Mouse (Mus musculus) erythroblast, adult 5-6 weeks (primary cell): ENCODE measurements around the gene Myadml2. TPM values are rescaled to one million over a fixed set of nuclear protein-coding genes. Genes with fewer than 3 reads are reported as not detected.

ENCODE experiments used
- total RNA-seq, 2 experiments: library from RNA; stranded (forward) in 1 of 2; stranded (reverse) in 1 of 2; fragments of 150-400 nt in 1 of 2; fragments of 200-764, 138-1000 nt in 1 of 2; gene quantifications; 2 replicates each; pipeline versions ENCODE4 v1.2.3 to v1.2.4; 2015 to 2017; ENCODE audit warnings: low replicate concordance in 2 of 2

Myadml2 gene
- total RNA-seq, 2 experiments from 2014 or later, result not detected

Other genes starting within 250 kb of the Myadml2 start
Only the 30 nearest of the 32 such genes appear.
- not detected in 2 replicates for gene Pde6g, start 194.7 kb downstream of the Myadml2 start, total RNA-seq (2015; ENCODE audit: low replicate concordance)
- not detected in 2 replicates for gene Pde6g, start 194.7 kb downstream of the Myadml2 start, total RNA-seq (2017; ENCODE audit: low replicate concordance)
- gene Oxld1, start 190.1 kb downstream of the Myadml2 start, total RNA-seq (2015; ENCODE audit: low replicate concordance), result 7.3 TPM in 1 of 2 replicates, not detected in the other
- gene Oxld1, start 190.1 kb downstream of the Myadml2 start, total RNA-seq (2017; ENCODE audit: low replicate concordance), result 6.1 and 6.9 TPM in 2 replicates
- 1.5 and 2.1 TPM in 2 replicates for gene Ccdc137, start 190.0 kb downstream of the Myadml2 start, total RNA-seq (2015; ENCODE audit: low replicate concordance)
- 1.5 and 16.8 TPM in 2 replicates for gene Ccdc137, start 190.0 kb downstream of the Myadml2 start, total RNA-seq (2017; ENCODE audit: low replicate concordance)
- 4.2 and 5.9 TPM in 2 replicates for gene Arl16, start 180.6 kb downstream of the Myadml2 start, total RNA-seq (2015; ENCODE audit: low replicate concordance)
- 3.3 TPM in 1 of 2 replicates, not detected in the other for gene Arl16, start 180.6 kb downstream of the Myadml2 start, total RNA-seq (2017; ENCODE audit: low replicate concordance)
- gene Mrpl12, start 163.5 kb downstream of the Myadml2 start, total RNA-seq (2015; ENCODE audit: low replicate concordance), result 12.1 and 16.1 TPM in 2 replicates
- gene Mrpl12, start 163.5 kb downstream of the Myadml2 start, total RNA-seq (2017; ENCODE audit: low replicate concordance), result 12.1 and 15.6 TPM in 2 replicates
- 6.9 and 11.1 TPM in 2 replicates for gene Slc25a10, start 156.3 kb downstream of the Myadml2 start, total RNA-seq (2015; ENCODE audit: low replicate concordance)
- 4.7 and 6.0 TPM in 2 replicates for gene Slc25a10, start 156.3 kb downstream of the Myadml2 start, total RNA-seq (2017; ENCODE audit: low replicate concordance)
- not detected in 2 replicates for gene Gcgr, start 117.5 kb downstream of the Myadml2 start, total RNA-seq (2015; ENCODE audit: low replicate concordance)
- not detected in 2 replicates for gene Gcgr, start 117.5 kb downstream of the Myadml2 start, total RNA-seq (2017; ENCODE audit: low replicate concordance)
- 8.1 and 17.6 TPM in 2 replicates for gene Mcrip1, start 98.4 kb downstream of the Myadml2 start, total RNA-seq (2015; ENCODE audit: low replicate concordance)
- gene Mcrip1, start 98.4 kb downstream of the Myadml2 start, total RNA-seq (2017; ENCODE audit: low replicate concordance), result 3.2 and 9.6 TPM in 2 replicates
- gene Ppp1r27, start 97.0 kb downstream of the Myadml2 start, total RNA-seq (2015; ENCODE audit: low replicate concordance), result not detected in 2 replicates
- not detected in 2 replicates for gene Ppp1r27, start 97.0 kb downstream of the Myadml2 start, total RNA-seq (2017; ENCODE audit: low replicate concordance)
- 108 and 148 TPM in 2 replicates for gene P4hb, start 74.9 kb downstream of the Myadml2 start, total RNA-seq (2015; ENCODE audit: low replicate concordance)
- 136 and 145 TPM in 2 replicates for gene P4hb, start 74.9 kb downstream of the Myadml2 start, total RNA-seq (2017; ENCODE audit: low replicate concordance)
- gene Arhgdia, start 66.5 kb downstream of the Myadml2 start, total RNA-seq (2015; ENCODE audit: low replicate concordance), result 101 and 127 TPM in 2 replicates
- 35.7 and 38.1 TPM in 2 replicates for gene Arhgdia, start 66.5 kb downstream of the Myadml2 start, total RNA-seq (2017; ENCODE audit: low replicate concordance)
- 60.6 and 67.8 TPM in 2 replicates for gene Alyref, start 49.8 kb downstream of the Myadml2 start, total RNA-seq (2015; ENCODE audit: low replicate concordance)
- 86.1 and 86.4 TPM in 2 replicates for gene Alyref, start 49.8 kb downstream of the Myadml2 start, total RNA-seq (2017; ENCODE audit: low replicate concordance)
- 15.0 and 16.9 TPM in 2 replicates for gene Anapc11, start 49.7 kb downstream of the Myadml2 start, total RNA-seq (2015; ENCODE audit: low replicate concordance)
- 0.56 and 6.5 TPM in 2 replicates for gene Anapc11, start 49.7 kb downstream of the Myadml2 start, total RNA-seq (2017; ENCODE audit: low replicate concordance)
- gene Npb, start 39.7 kb downstream of the Myadml2 start, total RNA-seq (2015; ENCODE audit: low replicate concordance), result not detected in 2 replicates
- gene Npb, start 39.7 kb downstream of the Myadml2 start, total RNA-seq (2017; ENCODE audit: low replicate concordance), result not detected in 2 replicates
- 7.7 and 20.7 TPM in 2 replicates for gene Pcyt2, start 30.2 kb downstream of the Myadml2 start, total RNA-seq (2015; ENCODE audit: low replicate concordance)
- gene Pcyt2, start 30.2 kb downstream of the Myadml2 start, total RNA-seq (2017; ENCODE audit: low replicate concordance), result 19.8 and 39.8 TPM in 2 replicates
- gene Sirt7, start 22.9 kb downstream of the Myadml2 start, total RNA-seq (2015; ENCODE audit: low replicate concordance), result 21.9 and 26.1 TPM in 2 replicates
- 48.8 and 52.1 TPM in 2 replicates for gene Sirt7, start 22.9 kb downstream of the Myadml2 start, total RNA-seq (2017; ENCODE audit: low replicate concordance)
- gene Mafg, start 14.6 kb downstream of the Myadml2 start, total RNA-seq (2015; ENCODE audit: low replicate concordance), result 65.3 and 78.0 TPM in 2 replicates
- 137 and 154 TPM in 2 replicates for gene Mafg, start 14.6 kb downstream of the Myadml2 start, total RNA-seq (2017; ENCODE audit: low replicate concordance)
- 2.3 TPM in 1 of 2 replicates, not detected in the other for gene Pycr1, start 4.4 kb downstream of the Myadml2 start, total RNA-seq (2015; ENCODE audit: low replicate concordance)
- gene Pycr1, start 4.4 kb downstream of the Myadml2 start, total RNA-seq (2017; ENCODE audit: low replicate concordance), result not detected in 2 replicates
- not detected in 2 replicates for gene Notum, start 13.0 kb upstream of the Myadml2 start, total RNA-seq (2015; ENCODE audit: low replicate concordance)
- not detected in 2 replicates for gene Notum, start 13.0 kb upstream of the Myadml2 start, total RNA-seq (2017; ENCODE audit: low replicate concordance)
- gene Aspscr1, start 24.8 kb upstream of the Myadml2 start, total RNA-seq (2015; ENCODE audit: low replicate concordance), result 16.7 and 17.6 TPM in 2 replicates
- gene Aspscr1, start 24.8 kb upstream of the Myadml2 start, total RNA-seq (2017; ENCODE audit: low replicate concordance), result 10.7 and 15.9 TPM in 2 replicates
- 24.5 and 59.8 TPM in 2 replicates for gene Cenpx, start 65.6 kb upstream of the Myadml2 start, total RNA-seq (2015; ENCODE audit: low replicate concordance)
- 2.2 and 10.8 TPM in 2 replicates for gene Cenpx, start 65.6 kb upstream of the Myadml2 start, total RNA-seq (2017; ENCODE audit: low replicate concordance)
- gene Lrrc45, start 65.8 kb upstream of the Myadml2 start, total RNA-seq (2015; ENCODE audit: low replicate concordance), result 1.5 and 2.3 TPM in 2 replicates
- gene Lrrc45, start 65.8 kb upstream of the Myadml2 start, total RNA-seq (2017; ENCODE audit: low replicate concordance), result 3.7 and 7.0 TPM in 2 replicates
- 3.3 TPM in 1 of 2 replicates, not detected in the other for gene Rac3, start 73.3 kb upstream of the Myadml2 start, total RNA-seq (2015; ENCODE audit: low replicate concordance)
- not detected in 2 replicates for gene Rac3, start 73.3 kb upstream of the Myadml2 start, total RNA-seq (2017; ENCODE audit: low replicate concordance)
- gene Dcxr, start 79.1 kb upstream of the Myadml2 start, total RNA-seq (2015; ENCODE audit: low replicate concordance), result 6.1 and 6.5 TPM in 2 replicates
- gene Dcxr, start 79.1 kb upstream of the Myadml2 start, total RNA-seq (2017; ENCODE audit: low replicate concordance), result 1.9 and 3.1 TPM in 2 replicates
- 9.0 TPM in 1 of 2 replicates, not detected in the other for gene Cbr2, start 84.0 kb upstream of the Myadml2 start, total RNA-seq (2015; ENCODE audit: low replicate concordance)
- not detected in 2 replicates for gene Cbr2, start 84.0 kb upstream of the Myadml2 start, total RNA-seq (2017; ENCODE audit: low replicate concordance)
- gene Hmga1b, start 114.6 kb upstream of the Myadml2 start, total RNA-seq (2015; ENCODE audit: low replicate concordance), result 7.1 and 52.7 TPM in 2 replicates
- 0.77 and 7.7 TPM in 2 replicates for gene Hmga1b, start 114.6 kb upstream of the Myadml2 start, total RNA-seq (2017; ENCODE audit: low replicate concordance)
- 0.58 and 5.0 TPM in 2 replicates for gene Rfng, start 136.0 kb upstream of the Myadml2 start, total RNA-seq (2015; ENCODE audit: low replicate concordance)
- gene Rfng, start 136.0 kb upstream of the Myadml2 start, total RNA-seq (2017; ENCODE audit: low replicate concordance), result 0.60 and 1.3 TPM in 2 replicates
- 22.8 and 28.4 TPM in 2 replicates for gene Gps1, start 136.1 kb upstream of the Myadml2 start, total RNA-seq (2015; ENCODE audit: low replicate concordance)
- 16.2 and 18.1 TPM in 2 replicates for gene Gps1, start 136.1 kb upstream of the Myadml2 start, total RNA-seq (2017; ENCODE audit: low replicate concordance)
- gene Dus1l, start 148.2 kb upstream of the Myadml2 start, total RNA-seq (2015; ENCODE audit: low replicate concordance), result 10.0 and 12.5 TPM in 2 replicates
- 6.4 and 8.5 TPM in 2 replicates for gene Dus1l, start 148.2 kb upstream of the Myadml2 start, total RNA-seq (2017; ENCODE audit: low replicate concordance)
- gene Fasn, start 176.4 kb upstream of the Myadml2 start, total RNA-seq (2015; ENCODE audit: low replicate concordance), result 6.5 and 7.9 TPM in 2 replicates
- gene Fasn, start 176.4 kb upstream of the Myadml2 start, total RNA-seq (2017; ENCODE audit: low replicate concordance), result 2.6 TPM in 2 replicates